Mouse (Mus musculus) inflammation-experienced regulatory T-cells (primary cell): ENCODE data around the gene Traf7. TPM values are rescaled to one million over a fixed set of nuclear protein-coding genes. Genes with fewer than 3 reads are reported as not detected.

ENCODE experiments used
- polyA plus RNA-seq, 2 experiments: library from polyadenylated mRNA; unstranded; fragments of 100-300 nt; shearing (Covaris generic); gene quantifications; one replicate each; pipeline ENCODE4 v1.2.1; 2017

The Traf7 gene
- polyA plus RNA-seq, result 10 to 100 TPM; 71.3 to 72.8 TPM

DNA sequence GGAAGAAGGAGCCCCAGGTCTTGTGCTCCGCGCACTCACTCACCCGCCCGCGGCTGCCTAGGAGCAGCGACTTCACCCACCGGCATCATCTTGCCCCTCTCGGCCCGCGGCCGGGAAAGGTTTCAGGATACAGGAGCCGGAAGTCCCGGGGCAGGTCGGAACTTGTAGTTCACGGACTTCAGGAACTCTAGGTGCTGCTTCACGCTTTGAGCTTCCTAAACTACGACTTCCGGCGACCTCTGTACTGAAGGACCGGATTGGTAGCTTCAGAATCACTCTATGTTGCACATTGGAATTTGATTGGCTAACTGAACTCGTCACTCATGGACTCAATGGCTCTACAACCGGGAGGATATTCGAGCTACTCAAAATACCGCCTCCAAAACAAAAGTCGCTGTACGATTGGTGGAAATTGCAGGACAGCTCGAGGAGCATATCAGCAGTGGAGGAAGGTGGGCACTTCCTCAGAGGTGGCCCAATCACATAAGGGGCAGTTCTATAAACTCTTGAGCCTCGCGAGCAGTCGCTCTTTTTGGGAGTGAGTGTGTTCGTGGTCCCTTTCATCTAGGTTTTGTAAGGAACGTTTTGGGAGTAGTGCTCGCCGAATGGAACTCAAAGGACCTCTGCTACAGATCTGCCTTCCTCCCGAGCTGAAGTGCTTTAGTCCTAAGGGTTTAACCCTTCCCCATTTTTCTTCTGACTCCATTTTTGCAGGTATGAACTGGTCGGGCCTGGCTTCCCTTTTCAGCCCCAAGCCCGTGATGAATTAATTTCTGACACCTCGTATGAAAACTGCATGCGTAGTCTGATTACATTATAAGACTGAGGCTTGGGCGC is at the start of gene Traf7:
Traf7 (minus strand) TSS at position 216 of the 837 bp plus-strand sequence.

DNA sequence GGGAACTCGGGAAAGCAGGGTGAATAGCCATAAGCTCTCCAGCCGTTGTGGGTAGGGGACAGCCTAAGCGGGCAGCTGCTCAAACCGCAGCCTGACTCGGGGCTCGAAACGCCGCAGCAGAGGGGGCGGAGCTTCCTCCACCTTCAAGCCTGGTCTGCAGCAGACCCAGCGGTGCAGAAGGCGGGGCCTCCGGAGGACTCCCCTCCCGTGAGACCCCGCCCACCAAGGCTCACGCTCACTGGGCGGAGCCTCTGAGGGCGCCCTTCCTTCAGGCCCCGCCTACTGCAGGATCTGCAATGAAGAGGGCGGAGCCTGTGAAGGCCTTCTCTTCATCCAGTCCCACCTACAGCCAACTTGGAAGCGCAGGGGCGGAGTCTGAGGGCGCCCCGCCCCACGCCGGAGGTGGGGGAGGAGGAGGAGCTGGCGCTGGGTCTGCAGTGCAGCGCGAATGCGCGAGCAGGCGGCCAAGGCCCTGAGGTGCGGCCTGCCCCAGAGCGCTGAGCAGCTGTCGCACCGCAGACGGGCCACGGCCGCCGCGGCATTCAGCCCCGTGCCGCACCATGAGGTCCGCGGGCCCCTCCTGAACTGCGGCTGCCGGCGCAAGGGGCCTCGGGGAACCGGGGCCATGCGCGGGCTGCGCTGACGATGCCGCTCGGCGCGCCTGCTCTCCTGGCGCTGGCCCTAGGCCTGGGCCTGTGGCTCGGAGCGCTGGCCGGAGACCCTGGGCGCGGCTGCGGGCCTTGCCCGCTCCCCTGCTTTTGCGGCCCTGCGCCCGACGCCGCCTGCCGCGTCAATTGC is 22.1 kb upstream of the Traf7 start, which contains the start of gene Pkd1:
Pkd1 (plus strand) TSS at position 217 of the 798 bp plus-strand sequence.

DNA sequence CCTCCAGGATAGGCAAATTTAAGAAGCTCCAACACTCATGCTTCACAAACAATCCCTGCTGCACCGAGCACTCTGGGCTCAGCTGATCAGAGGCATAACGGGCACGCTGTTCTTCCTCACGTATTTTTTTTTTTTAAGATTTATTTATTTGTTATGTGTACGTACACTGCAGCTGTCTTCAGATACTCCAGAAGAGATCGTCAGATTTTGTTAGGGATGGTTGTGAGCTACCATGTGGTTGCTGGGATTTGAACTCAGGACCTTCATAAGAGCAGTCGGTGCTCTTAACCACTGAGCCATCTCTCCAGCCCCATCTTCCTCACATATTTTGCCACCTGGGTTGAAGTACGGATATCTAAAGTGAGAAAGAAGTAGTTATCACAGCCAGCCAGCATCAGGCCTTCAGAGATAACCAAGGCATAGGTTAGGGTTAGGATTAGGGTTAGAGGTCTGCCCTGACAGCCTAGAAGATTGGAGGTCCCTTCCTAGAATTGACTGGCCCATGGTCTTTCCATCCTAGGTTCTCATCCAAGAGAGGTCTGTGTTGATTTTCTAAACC is 6.5 kb upstream of the Traf7 start, which contains the start of gene Rab26:
Rab26 (minus strand) TSS at position 51 of the 559 bp plus-strand sequence.

DNA sequence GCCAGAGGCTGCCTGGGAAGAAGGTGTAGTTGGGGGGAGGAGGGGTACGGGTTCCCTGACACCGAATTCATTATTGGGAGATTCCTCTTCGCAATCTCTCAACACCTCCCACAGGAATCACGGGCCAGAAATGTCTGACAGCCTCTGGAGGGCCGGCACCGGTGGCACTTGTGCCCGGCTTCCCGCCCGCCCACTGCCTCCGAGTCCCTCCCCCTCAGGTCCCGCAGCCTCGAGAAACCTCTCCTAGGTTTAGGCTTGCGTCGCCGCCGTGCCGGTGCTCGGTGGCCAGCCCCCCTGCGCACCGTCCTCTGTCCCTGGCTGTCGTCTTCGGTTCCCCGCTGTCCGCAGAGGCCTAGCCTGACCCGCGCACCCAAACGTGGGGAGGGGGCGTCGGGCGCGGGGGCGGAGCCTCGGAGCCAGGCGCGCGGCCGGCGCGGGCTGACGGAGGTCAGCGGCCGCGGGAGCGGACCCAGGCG is 39.5 kb downstream of the Traf7 start, which contains the start of gene Caskin1:
Caskin1 (plus strand) TSS at position 416 of the 476 bp plus-strand sequence.

DNA sequence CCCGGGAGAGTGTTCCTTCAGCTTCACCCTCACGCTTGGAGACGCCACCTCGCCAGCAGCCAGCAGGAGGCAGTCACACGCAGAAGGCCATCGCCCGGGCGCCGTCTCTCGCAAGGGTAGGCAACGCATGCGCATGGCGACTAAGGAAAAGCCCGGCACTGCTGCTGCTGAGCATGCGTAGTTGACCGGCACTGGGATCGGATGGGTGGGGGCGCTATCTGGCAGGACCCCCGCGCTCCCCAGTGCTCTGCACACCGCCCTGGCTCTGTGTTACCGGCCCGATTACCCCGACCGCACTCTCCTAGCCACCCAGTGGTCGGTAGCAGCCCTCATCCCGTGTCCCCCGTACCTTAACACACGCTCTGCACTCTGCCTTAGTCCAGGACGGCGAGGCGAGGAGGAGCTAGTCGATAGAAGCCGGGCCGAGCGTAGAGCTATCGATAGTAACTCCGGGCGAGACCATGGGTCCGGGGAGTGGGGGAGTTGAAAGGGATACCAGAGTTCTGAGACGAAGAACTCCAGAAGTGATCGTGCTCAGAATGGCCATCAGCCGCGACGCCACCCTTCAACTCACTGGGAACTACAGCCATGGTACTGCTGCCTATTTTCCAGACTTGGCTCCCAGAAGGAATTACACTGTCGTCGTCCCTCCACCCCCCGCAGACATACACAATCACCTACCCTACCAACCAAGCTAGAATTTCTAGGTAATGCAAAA is 48.9 kb downstream of the Traf7 start, which contains the start of gene Mlst8:
Mlst8 (minus strand) TSS at position 416 of the 718 bp plus-strand sequence.

DNA sequence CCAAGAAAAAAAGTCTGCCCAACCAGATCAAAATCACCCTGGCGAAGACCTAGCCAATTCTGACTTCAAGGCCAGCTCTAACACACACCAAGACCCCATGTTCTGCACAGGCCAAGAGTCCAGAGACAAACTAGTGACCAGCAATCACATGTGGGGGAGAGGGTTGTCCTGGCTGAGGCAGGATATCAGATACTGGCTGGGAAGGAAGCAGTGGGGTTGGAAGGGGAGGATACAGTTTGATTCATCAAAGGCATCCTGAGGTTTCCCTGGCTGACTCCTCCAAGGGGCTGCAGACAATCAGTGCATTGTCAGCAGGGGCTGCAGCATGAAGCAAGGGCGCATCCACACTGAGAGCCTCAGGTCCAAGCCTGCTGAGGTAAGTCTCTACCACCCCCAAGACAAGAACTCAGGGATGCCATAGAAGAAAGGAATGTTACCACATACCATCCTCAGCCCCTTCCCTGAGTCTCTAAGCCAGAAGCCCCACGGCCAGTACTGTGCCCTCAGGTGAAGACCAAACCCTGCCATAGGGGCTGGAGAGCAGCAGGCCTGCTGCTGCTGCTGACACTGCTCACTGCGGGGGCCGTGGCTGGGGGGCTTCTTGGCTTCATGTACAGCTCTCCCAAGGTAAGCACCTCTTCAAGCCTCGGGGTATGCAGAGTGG is 54.0 kb downstream of the Traf7 start, which contains the start of gene Bricd5:
Bricd5 (plus strand) TSS at position 273 of the 664 bp plus-strand sequence.

DNA sequence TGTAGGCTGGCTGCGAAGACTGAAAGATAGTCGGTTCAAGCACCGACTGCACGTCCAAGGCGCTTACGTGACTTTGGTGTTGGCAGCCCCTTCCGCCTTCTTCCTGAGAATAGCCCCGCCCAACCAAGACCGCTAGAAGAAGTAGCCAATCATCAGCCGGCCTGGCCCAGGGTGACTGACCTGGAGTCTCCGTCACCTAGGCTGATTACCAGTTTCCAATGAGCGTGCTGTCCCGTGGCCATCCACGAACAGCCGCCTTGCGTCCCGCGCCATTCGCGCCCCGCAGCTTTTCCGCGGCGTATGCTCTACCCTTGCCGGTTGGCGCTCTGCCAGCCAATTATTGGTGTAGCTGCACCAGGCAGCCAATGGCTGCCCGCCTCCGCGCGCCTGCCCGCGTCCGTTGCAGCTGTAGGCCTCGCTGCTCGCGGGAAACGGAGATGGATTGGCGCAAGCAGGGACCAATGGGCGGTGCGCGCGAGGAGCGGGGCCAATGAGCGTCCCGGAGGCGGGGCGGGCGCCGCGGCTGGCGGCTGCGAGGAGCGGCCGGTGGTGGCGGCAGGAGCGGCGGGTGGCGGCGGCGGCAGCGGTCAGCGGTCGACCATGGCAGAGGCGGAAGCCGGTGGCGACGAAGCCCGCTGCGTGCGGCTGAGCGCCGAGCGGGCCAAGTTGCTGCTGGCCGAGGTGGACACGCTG is 57.7 kb downstream of the Traf7 start, which contains the start of the genes E4f1 and Pgp:
E4f1 (minus strand) TSS at position 404 of the 693 bp plus-strand sequence.
Pgp (plus strand) TSS at position 483 of the 693 bp plus-strand sequence.

Other genes with a start within 250 kb of the Traf7 start
- under 1 TPM; 0.20 to 0.24 TPM for gene Abca17, start 176.9 kb downstream of the Traf7 start, polyA plus RNA-seq
- gene Abca3, start 176.0 kb downstream of the Traf7 start, polyA plus RNA-seq, result 10 to 100 TPM; 28.9 to 30.9 TPM
- 100 to 1,000 TPM; 167 to 196 TPM for gene Rnps1, start 113.4 kb downstream of the Traf7 start, polyA plus RNA-seq
- gene Eci1, start 101.3 kb downstream of the Traf7 start, polyA plus RNA-seq, result 100 to 1,000 TPM in 1 of 2 experiments, 10 to 100 TPM in 1; 73.6 to 103 TPM
- gene Dnase1l2, start 84.8 kb downstream of the Traf7 start, polyA plus RNA-seq, result 10 to 100 TPM in 1 of 2 experiments, 1 to 10 TPM in 1; 4.8 to 10.4 TPM
- gene E4f1, start 57.6 kb downstream of the Traf7 start, polyA plus RNA-seq, result 100 to 1,000 TPM; 101 to 133 TPM
- gene Pgp, start 57.5 kb downstream of the Traf7 start, polyA plus RNA-seq, result 10 to 100 TPM; 40.5 to 44.7 TPM
- gene Bricd5, start 54.1 kb downstream of the Traf7 start, polyA plus RNA-seq, result under 1 TPM in 1 of 2 experiments, not detected in 1; 0.55 TPM
- gene Mlst8, start 48.9 kb downstream of the Traf7 start, polyA plus RNA-seq, result 10 to 100 TPM; 20.4 to 29.8 TPM
- gene Caskin1, start 39.3 kb downstream of the Traf7 start, polyA plus RNA-seq, result 1 to 10 TPM in 1 of 2 experiments, under 1 TPM in 1; 0.68 to 6.5 TPM
- 1 to 10 TPM; 5.4 to 9.0 TPM for gene Rab26, start 6.3 kb upstream of the Traf7 start, polyA plus RNA-seq
- 10 to 100 TPM; 42.0 to 67.1 TPM for gene Pkd1, start 21.9 kb upstream of the Traf7 start, polyA plus RNA-seq
- gene Tsc2, start 104.7 kb upstream of the Traf7 start, polyA plus RNA-seq, result 10 to 100 TPM; 46.6 to 49.7 TPM
- gene Nthl1, start 104.7 kb upstream of the Traf7 start, polyA plus RNA-seq, result 1 to 10 TPM; 5.8 to 8.3 TPM
- under 1 TPM in 1 of 2 experiments, not detected in 1; 0.68 TPM for gene Slc9a3r2, start 122.4 kb upstream of the Traf7 start, polyA plus RNA-seq
- gene Npw, start 130.5 kb upstream of the Traf7 start, polyA plus RNA-seq, result not detected
- gene Zfp598, start 141.7 kb upstream of the Traf7 start, polyA plus RNA-seq, result 10 to 100 TPM; 18.3 to 27.2 TPM
- 1 to 10 TPM in 1 of 2 experiments, under 1 TPM in 1; 0.42 to 1.3 TPM for gene Syngr3, start 162.0 kb upstream of the Traf7 start, polyA plus RNA-seq
- gene Gfer, start 168.2 kb upstream of the Traf7 start, polyA plus RNA-seq, result 10 to 100 TPM; 37.0 to 38.8 TPM
- gene Noxo1, start 168.3 kb upstream of the Traf7 start, polyA plus RNA-seq, result 1 to 10 TPM; 2.3 to 3.1 TPM
- gene Tbl3, start 179.7 kb upstream of the Traf7 start, polyA plus RNA-seq, result 10 to 100 TPM; 51.3 to 56.7 TPM
- under 1 TPM in 1 of 2 experiments, not detected in 1; 0.22 TPM for gene Rnf151, start 190.1 kb upstream of the Traf7 start, polyA plus RNA-seq
- gene Rps2, start 190.2 kb upstream of the Traf7 start, polyA plus RNA-seq, result 100 to 1,000 TPM; 677 to 785 TPM
- 100 to 1,000 TPM; 194 to 233 TPM for gene Ndufb10, start 196.5 kb upstream of the Traf7 start, polyA plus RNA-seq
- gene Rpl3l, start 199.9 kb upstream of the Traf7 start, polyA plus RNA-seq, result under 1 TPM in 1 of 2 experiments, not detected in 1; 0.27 TPM
- gene Msrb1, start 208.7 kb upstream of the Traf7 start, polyA plus RNA-seq, result 10 to 100 TPM; 11.8 to 15.4 TPM
- gene Hs3st6, start 225.1 kb upstream of the Traf7 start, polyA plus RNA-seq, result not detected